Mouse (Mus musculus) midbrain, embryonic 13.5 days (tissue): ENCODE data around the gene Pcnx2. TPM values are rescaled to one million over a fixed set of nuclear protein-coding genes. Genes with fewer than 3 reads are reported as not detected.
A peak's percentile ranks its signal among the peaks of the same experiment; 100 is the strongest.

ENCODE experiments used
- ATAC-seq: fragments of 200-750 bp; cut with Nextera tagmentation; 2 replicates; pipeline ENCODE4 v1.8.0; 2017; ENCODE audit warnings: mild to moderate bottlenecking, moderate TSS enrichment, moderate library complexity
- H3K27ac ChIP-seq: fragments of 300-500 bp; sonication (generic); 2 replicates; pipeline ENCODE4 v1.5.1; 2015; ENCODE audit warnings: inconsistent platforms, mild to moderate bottlenecking, moderate library complexity
- H3K27me3 ChIP-seq: fragments of 300-500 bp; sonication (generic); 2 replicates; pipeline ENCODE4 v1.6.1; 2015; ENCODE audit warnings: mild to moderate bottlenecking, inconsistent platforms
- H3K36me3 ChIP-seq: fragments of 300-500 bp; sonication (generic); 2 replicates; pipeline ENCODE4 v1.6.1; 2015; ENCODE audit warnings: mild to moderate bottlenecking, inconsistent platforms
- H3K4me1 ChIP-seq: fragments of 300-500 bp; sonication (generic); replicated peaks from 2 replicates; pipeline ENCODE4 v1.6.1; 2015; ENCODE audit warnings: inconsistent platforms
- H3K4me2 ChIP-seq: fragments of 300-500 bp; sonication (generic); replicated peaks from 2 replicates; pipeline ENCODE4 v1.6.1; 2015; ENCODE audit warnings: moderate library complexity, mild to moderate bottlenecking, inconsistent platforms
- H3K4me3 ChIP-seq: fragments of 300-500 bp; sonication (generic); replicated peaks from 2 replicates; pipeline ENCODE4 v1.5.1; 2015; ENCODE audit warnings: mild to moderate bottlenecking, inconsistent platforms
- H3K9ac ChIP-seq: fragments of 300-500 bp; sonication (generic); replicated peaks from 2 replicates; pipeline ENCODE4 v1.6.1; 2015; ENCODE audit warnings: mild to moderate bottlenecking, inconsistent platforms
- H3K9me3 ChIP-seq: fragments of 300-500 bp; sonication (generic); 2 replicates; pipeline ENCODE4 v1.6.1; 2016; ENCODE audit warnings: mild to moderate bottlenecking, inconsistent platforms
- WGBS: fragments of 180-500 bp; shearing (Covaris S2); methylation state at CpG from one replicate; pipeline ENCODE4 v1.1.7; 2015; 5-methylcytosine and 5-hydroxymethylcytosine counted together
- polyA plus RNA-seq: library from polyadenylated mRNA; unstranded; fragments of >200 nt; fragmentation: Nextera tagmentation; extraction: Ambion mirVana; gene quantifications from 2 replicates; pipeline ENCODE4 v1.2.1, GENCODE M21; 2015

The Pcnx2 gene
- polyA plus RNA-seq, 1 experiment from 2014 or later: 3.8 TPM

DNA sequence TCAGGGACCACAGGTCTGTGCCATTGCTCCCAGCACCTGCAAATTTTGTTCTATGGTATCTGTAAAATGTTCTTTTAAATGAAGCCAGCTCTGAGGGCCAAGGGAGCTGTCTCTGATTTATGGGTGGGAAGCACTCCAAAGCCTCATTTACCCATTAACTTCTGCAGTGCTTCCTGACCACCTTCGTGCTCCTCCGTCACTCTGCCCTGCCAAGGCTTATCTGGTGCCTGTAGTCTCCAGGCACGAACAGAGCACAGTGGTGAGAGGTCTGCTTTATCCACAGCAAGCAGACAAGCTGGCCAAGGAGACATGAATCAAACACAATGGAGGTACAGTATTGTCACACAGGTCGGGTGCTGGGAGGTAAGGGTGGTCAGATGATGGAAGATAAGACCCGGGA lies 44.8 kb downstream of the Pcnx2 start:
- Histone ChIP-seq H3K4me2 (no peak overlapping the region), H3K4me3 (no peak overlapping the region), H3K4me1 (peaks cover 25% of the 10 kb centered on the region), H3K27me3 (peaks cover 5% of the 10 kb centered on the region), H3K36me3 (peaks cover 8% of the 10 kb centered on the region; the same call in 1 of the 2 replicates), H3K27ac (no peak overlapping the region), H3K9ac (no peak overlapping the region), H3K9me3 (no peaks in the 10 kb centered on the region)
- no peak for ATAC-seq
- 89% methylated on average over 5 of the region's 5 CpGs for WGBS

DNA sequence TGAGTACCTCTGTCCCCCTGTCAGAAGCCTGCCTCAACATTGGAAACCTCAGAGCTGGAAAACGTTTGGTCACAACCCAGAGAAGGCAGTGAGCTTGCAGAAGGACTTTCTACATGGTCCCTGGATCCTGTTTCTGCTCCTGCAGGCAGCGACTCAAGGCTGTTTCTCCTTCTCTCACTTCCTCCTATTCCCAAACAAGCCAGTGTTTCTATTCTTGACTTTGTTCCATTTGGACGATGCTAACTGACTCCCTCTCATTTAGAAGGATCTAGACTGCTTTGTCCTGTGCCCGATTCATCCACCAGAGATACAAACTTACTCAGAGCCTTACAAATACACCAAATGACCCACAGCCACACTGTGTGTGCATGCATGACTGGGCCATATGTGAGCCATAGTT lies 48.9 kb downstream of the Pcnx2 start:
- Histone ChIP-seq H3K36me3 (peaks cover 8% of the 10 kb centered on the region; the same call in 1 of the 2 replicates), H3K4me3 (no peak overlapping the region), H3K27ac (no peak overlapping the region), H3K4me2 (no peak overlapping the region), H3K4me1 (peaks cover 13% of the 10 kb centered on the region), H3K9me3 (no peaks in the 10 kb centered on the region), H3K27me3 (peaks cover 5% of the 10 kb centered on the region; the same call in 1 of the 2 replicates), H3K9ac (no peak overlapping the region)
- no peak for ATAC-seq
- 72% methylated on average over 4 of the region's 4 CpGs for WGBS

DNA sequence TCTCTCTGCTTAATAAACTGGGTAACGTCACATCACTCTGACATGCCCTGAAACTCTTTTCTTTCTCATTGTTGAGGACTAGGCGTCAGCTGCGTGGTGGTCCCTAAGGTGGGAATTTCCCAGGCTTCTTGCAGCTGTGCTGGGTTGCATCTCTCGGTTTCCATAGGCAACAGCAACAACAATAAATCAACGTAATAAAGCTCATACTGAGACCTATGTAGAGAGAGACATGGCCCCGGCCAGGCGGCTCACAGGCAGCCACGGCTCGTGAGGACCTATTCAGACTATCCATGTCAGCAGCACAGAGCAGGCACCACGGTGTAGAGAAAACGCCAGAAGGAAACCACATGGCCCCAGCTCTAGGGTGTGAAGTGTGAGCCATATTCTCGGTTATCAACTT lies 50.3 kb downstream of the Pcnx2 start:
- Histone ChIP-seq H3K4me3 (no peak overlapping the region), H3K4me2 (no peak overlapping the region), H3K9me3 (no peaks in the 10 kb centered on the region), H3K9ac (no peak overlapping the region), H3K27me3 (0 out of 2 replicates have a peak, but pooled peaks cover 3% of the 10 kb centered on the region), H3K27ac (peak overlapping the region; percentile 21; the same call in 1 of the 2 replicates), H3K36me3 (peaks cover 8% of the 10 kb centered on the region; the same call in 1 of the 2 replicates), H3K4me1 (peaks cover 24% of the 10 kb centered on the region)
- ATAC-seq: peak; percentile 66
- WGBS: 36% methylated on average over 12 of the region's 12 CpGs

DNA sequence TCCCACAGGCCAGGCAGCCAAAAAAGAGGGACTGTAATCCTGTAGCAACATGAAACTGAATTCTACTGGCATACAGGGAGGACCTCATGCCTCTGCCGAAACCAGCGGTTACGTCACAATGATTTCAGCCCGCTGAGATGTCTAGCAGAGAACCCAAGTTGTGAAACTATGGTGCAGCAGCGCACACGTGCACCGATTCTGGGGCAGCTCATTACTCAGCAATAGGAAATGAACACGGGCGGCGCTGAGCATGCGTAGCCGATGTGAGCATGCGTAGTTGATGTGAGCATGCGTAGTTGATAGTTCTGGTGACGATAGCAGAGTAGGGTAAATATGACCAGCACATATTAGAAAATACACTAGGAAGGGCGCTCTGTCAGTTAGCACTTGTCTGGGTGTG lies 52.8 kb downstream of the Pcnx2 start:
- ATAC-seq: no peak
- no peaks in the 10 kb centered on the region for H3K27me3 ChIP-seq
- 95% methylated on average over 16 of the region's 16 CpGs for WGBS
- H3K4me1 ChIP-seq: peaks cover 33% of the 10 kb centered on the region
- H3K9me3 ChIP-seq: no peaks in the 10 kb centered on the region
- H3K4me3 ChIP-seq: no peak overlapping the region
- no peak overlapping the region for H3K27ac ChIP-seq
- H3K4me2 ChIP-seq: no peak overlapping the region
- H3K9ac ChIP-seq: no peak overlapping the region
- H3K36me3 ChIP-seq: peaks cover 8% of the 10 kb centered on the region; the same call in 1 of the 2 replicates

DNA sequence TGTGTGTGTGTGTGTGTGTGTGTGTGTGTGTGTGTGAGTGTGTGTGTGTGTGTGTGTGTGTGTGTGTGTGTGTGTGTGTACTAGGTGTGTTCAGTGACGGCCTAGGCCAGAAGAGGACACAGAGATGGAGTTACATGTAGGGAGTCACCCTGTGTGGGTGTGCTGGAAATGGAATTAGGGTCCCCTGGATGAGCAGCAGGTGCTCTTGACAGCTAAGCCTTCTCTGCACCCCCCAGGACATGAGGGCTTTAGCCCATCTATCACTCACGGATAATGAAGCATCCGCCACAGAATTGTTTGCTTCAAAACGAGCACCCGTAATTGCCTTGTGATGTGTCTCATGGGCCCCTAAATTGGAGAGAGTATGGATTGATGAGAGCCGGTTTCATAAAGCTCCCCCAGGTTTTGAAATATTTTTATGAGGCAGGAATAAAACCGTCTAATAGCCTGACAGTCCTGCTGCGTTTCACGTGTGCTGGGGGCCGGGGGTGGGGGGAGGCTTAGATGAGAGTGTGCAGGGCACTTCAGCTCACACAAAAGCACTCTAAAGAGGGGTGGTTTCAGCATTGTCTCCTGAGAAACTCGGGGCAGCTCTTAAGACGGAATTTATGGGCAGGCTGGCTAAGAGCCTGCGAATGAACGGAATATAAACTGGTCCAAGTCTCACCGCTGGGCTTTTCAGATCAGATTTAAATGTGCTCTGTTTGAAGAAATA lies 54.8 kb downstream of the Pcnx2 start:
- no peaks in the 10 kb centered on the region for H3K9me3 ChIP-seq
- peak; percentile 51 for ATAC-seq
- no peak overlapping the region for H3K4me3 ChIP-seq
- peaks cover 30% of the 10 kb centered on the region for H3K4me1 ChIP-seq
- no peaks in the 10 kb centered on the region for H3K27me3 ChIP-seq
- no peak overlapping the region for H3K9ac ChIP-seq
- no peaks in the 10 kb centered on the region for H3K36me3 ChIP-seq
- H3K27ac ChIP-seq: peak overlapping the region; percentile 56
- H3K4me2 ChIP-seq: no peak overlapping the region; the same call in 1 of the 2 replicates
- 21% methylated on average over 15 of the region's 15 CpGs for WGBS

DNA sequence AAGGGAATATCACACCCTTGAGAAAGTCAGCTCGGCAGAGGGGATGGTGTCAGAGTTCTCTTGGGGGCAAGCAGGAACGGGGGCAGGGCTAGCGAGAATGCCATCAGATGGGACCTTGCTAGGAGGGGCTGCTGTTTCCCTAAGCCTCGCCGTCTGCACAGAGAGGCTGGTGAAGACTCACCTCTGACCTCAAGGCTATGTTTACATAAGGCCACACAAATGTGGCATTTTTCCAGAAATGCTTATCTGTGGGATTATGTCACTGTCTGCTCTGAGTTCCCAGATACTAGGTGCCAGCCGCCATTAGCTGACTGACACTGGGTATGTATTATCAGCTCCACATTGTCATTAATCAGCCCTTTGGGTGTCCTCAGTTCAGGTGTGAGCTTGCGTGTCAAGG lies 56.0 kb downstream of the Pcnx2 start:
- H3K9me3 ChIP-seq: no peaks in the 10 kb centered on the region
- 58% methylated on average over 7 of the region's 7 CpGs for WGBS
- peaks cover 23% of the 10 kb centered on the region for H3K4me1 ChIP-seq
- no peak for ATAC-seq
- 0 out of 2 replicates have a peak overlapping the region, but pooled peaks have one; percentile 56 for H3K27ac ChIP-seq
- no peaks in the 10 kb centered on the region for H3K27me3 ChIP-seq
- no peak overlapping the region for H3K4me2 ChIP-seq
- no peak overlapping the region for H3K4me3 ChIP-seq
- no peaks in the 10 kb centered on the region for H3K36me3 ChIP-seq
- no peak overlapping the region for H3K9ac ChIP-seq

DNA sequence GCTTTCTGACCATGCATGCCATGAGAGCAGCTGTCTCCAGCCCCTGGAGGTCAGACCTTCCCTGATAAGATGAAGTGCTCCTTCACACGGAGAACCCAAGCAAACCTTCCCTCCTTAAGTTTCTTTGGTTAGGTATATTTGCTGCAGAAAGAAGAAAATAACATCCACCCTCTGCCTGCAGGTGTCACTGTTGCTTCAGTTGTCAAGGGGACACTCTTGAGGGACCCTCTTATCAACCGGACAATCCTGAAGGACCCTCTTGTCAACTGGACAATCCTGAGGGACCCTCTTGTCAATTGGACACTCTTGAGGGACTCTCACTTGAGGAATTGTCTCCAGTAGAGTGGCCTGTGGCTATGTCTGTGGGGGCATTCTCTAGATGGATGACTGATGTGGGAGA lies 73.4 kb downstream of the Pcnx2 start:
- Histone ChIP-seq H3K36me3 (0 out of 2 replicates have a peak, but pooled peaks cover 8% of the 10 kb centered on the region), H3K4me1 (no peaks in the 10 kb centered on the region; the same call in 1 of the 2 replicates), H3K9ac (no peak overlapping the region), H3K4me2 (no peak overlapping the region), H3K4me3 (no peak overlapping the region), H3K27ac (no peak overlapping the region), H3K9me3 (no peaks in the 10 kb centered on the region), H3K27me3 (no peaks in the 10 kb centered on the region)
- 37% methylated on average over 2 of the region's 2 CpGs for WGBS
- ATAC-seq: no peak

DNA sequence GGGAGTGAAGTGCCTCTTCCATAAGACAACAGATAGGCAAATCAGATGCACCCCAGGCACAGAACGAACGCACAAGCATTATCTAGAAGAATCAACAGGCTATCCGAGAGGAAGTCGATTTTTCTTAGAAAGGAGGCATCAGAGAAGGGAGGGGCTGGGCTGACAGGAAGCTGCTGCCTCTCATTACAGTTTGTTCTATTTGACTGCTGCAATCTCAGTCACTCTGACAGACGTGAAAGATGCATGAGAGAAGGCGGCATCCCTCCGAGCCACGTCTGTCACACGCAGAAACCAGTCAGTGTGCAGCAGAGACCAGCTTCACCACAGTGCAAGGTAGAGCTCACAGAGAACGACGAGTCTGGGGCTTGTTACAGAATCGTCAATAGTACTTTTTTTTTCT lies 74.4 kb downstream of the Pcnx2 start:
- no peaks in the 10 kb centered on the region; the same call in 1 of the 2 replicates for H3K4me1 ChIP-seq
- no peak for ATAC-seq
- H3K9me3 ChIP-seq: no peaks in the 10 kb centered on the region
- H3K4me3 ChIP-seq: no peak overlapping the region
- H3K36me3 ChIP-seq: 0 out of 2 replicates have a peak, but pooled peaks cover 8% of the 10 kb centered on the region
- no peak overlapping the region for H3K4me2 ChIP-seq
- WGBS: 59% methylated on average over 12 of the region's 12 CpGs
- H3K27me3 ChIP-seq: no peaks in the 10 kb centered on the region
- H3K9ac ChIP-seq: no peak overlapping the region
- no peak overlapping the region for H3K27ac ChIP-seq

DNA sequence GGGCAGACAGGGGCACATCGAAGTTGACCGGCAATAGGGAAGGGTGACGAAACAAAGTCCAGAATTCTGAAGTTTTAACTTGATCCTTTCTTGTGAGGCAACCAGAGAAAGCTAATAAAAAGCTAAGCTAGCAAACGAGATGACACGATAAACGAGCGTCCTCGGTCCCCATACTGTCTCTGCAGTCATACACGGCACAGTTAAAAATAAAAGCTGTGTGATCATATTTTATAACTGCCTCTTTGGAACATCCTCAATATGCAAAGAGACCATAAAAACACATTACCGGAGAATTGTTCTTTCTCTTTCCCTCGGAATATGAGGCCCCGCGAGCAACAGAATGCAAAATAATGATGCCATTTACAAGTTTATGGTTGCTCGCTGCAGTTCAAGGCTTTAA lies 76.1 kb downstream of the Pcnx2 start:
- H3K27me3 ChIP-seq: no peaks in the 10 kb centered on the region
- no peak overlapping the region for H3K27ac ChIP-seq
- no peak overlapping the region for H3K4me3 ChIP-seq
- H3K9me3 ChIP-seq: no peaks in the 10 kb centered on the region
- H3K36me3 ChIP-seq: 0 out of 2 replicates have a peak, but pooled peaks cover 7% of the 10 kb centered on the region
- no peaks in the 10 kb centered on the region; the same call in 1 of the 2 replicates for H3K4me1 ChIP-seq
- H3K4me2 ChIP-seq: no peak overlapping the region
- WGBS: 88% methylated on average over 14 of the region's 14 CpGs
- no peak overlapping the region for H3K9ac ChIP-seq
- no peak for ATAC-seq

DNA sequence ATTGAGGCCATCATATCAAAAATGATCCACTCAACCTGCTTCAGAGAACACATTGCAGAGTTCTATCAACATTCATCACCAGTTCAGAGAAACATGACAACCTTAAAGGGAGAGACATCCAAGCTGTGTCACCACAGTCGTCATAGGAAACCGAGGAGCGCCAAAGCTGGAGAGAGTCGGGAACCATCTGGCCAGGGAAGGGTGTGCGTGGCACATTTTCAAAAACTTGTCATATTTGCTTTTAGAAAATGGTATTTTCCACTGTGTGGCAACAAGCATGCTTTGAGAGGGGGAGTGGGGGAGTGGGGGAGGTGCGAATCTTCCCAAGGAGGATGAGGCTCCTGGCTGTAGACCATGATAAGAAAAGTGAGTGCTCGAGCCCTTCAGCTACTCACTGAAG lies 78.3 kb downstream of the Pcnx2 start:
- no peak overlapping the region for H3K27ac ChIP-seq

DNA sequence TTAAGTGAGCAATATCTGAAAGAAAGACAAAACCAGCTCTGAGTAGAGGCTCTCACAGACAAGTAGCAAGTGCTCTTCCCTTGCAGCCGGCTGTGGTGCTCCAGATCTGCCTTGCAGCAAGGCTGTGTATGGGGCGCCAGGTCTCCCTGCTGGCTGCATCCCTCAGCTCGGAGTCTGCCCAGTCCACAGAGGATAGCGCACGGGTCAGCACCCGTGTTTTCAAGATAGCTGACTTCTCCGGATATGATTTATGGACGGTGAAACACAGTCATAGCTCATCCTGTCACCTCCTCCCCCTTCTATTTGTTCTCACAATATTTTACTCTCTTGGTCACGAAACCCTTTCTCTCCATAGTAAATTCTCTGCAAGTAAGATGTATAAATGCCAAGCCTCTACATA lies 79.3 kb downstream of the Pcnx2 start:
- H3K4me1 ChIP-seq: no peaks in the 10 kb centered on the region
- no peak overlapping the region for H3K4me3 ChIP-seq
- no peaks in the 10 kb centered on the region; the same call in 1 of the 2 replicates for H3K9me3 ChIP-seq
- ATAC-seq: no peak
- H3K36me3 ChIP-seq: peaks cover 19% of the 10 kb centered on the region
- WGBS: 81% methylated on average over 9 of the region's 9 CpGs
- no peak overlapping the region for H3K27ac ChIP-seq
- no peak overlapping the region for H3K4me2 ChIP-seq
- no peak overlapping the region for H3K9ac ChIP-seq
- no peaks in the 10 kb centered on the region for H3K27me3 ChIP-seq

More for the DNA sequence above, 78.3 kb downstream of the Pcnx2 start:
- Histone ChIP-seq H3K9me3 (no peaks in the 10 kb centered on the region; the same call in 1 of the 2 replicates), H3K4me2 (no peak overlapping the region), H3K9ac (no peak overlapping the region), H3K4me3 (no peak overlapping the region), H3K27me3 (no peaks in the 10 kb centered on the region), H3K36me3 (peaks cover 9% of the 10 kb centered on the region), H3K4me1 (no peaks in the 10 kb centered on the region; the same call in 1 of the 2 replicates)
- ATAC-seq: no peak
- WGBS: 87% methylated on average over 7 of the region's 7 CpGs

DNA sequence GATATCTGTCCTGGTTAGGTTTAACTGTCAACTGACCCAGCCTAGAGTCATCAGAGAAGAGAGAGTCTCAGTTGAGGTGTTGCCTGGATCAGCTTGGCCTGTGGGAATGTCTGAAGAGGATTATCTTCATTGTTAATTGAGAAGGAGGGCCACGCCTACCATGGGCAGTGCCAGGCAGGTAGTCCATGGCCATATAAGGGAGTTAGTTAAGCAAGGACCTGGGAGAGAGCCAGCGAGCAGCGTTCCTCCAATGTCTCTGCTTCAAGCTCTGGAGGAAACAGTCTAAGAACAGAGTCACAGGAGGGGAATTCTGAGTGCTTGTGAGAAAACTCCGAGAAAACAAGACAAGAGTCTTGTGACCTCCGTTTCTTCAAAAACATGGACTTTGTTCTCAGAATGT lies 81.4 kb downstream of the Pcnx2 start:
- no peak overlapping the region for H3K9ac ChIP-seq
- H3K4me1 ChIP-seq: no peaks in the 10 kb centered on the region
- H3K36me3 ChIP-seq: peaks cover 29% of the 10 kb centered on the region
- H3K27ac ChIP-seq: no peak overlapping the region
- ATAC-seq: no peak
- no peaks in the 10 kb centered on the region for H3K27me3 ChIP-seq
- H3K4me3 ChIP-seq: no peak overlapping the region
- WGBS: 81% methylated on average over 5 of the region's 5 CpGs
- H3K9me3 ChIP-seq: peaks cover 3% of the 10 kb centered on the region; the same call in 1 of the 2 replicates
- H3K4me2 ChIP-seq: no peak overlapping the region
